Mouse (Mus musculus) frontal cortex, postnatal 25 days (tissue): ENCODE results near the gene Zfp37.
"Not testable (repeated sequence)": the region's sequence is repeated elsewhere in the genome, so short reads cannot be mapped to it uniquely, and the experiment has no call there.

Experiments
- DNase-seq, 2 experiments: peaks; one replicate each; pipeline ENCODE4 v3.0.0; 2022; ENCODE audit warnings: low spot score in 2 of 2

The Zfp37 gene

DNA sequence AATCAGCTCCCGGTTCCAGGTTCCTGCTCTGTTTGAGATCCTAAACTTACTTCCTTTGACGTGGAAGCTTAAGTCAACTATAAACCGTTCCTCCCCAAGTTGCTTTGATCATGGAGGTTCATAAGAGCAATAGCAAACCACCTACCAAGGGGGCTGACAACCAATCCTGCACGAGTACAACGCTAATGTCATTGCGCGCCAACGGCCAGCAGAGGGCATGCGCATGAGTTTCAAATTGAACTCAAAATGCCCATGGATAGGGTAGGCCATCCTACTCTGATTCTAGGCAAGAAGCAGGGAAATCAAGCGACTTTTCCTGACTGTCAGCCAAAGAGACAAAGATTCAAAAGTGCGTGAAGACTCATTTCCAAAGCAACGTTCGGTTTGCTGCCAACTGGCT, at the start of gene Zfp37:
TSS of gene Zfp37 (minus strand) at position 279 of the 400 bp plus-strand sequence.
- no peak for DNase-seq

DNA sequence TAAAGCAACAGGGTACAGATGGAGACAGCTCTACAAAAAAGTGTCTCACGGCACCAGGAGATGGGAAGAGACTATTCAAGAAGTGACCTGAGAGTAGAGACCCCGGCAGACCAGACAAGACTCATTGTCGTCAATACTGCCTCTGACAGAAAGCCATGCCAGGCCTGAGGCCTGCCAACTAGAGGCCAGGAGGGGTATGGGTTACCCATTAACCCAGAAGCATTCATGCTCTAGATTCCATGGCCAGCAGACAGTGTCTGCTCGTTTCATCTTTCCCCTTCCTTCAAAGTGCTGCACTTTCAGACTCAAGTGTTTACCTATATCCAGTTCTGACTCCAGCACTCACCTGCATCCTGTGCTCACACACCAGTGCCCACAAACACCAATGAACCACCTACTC, 47.2 kb upstream of the Zfp37 start:
- no peak for DNase-seq

DNA sequence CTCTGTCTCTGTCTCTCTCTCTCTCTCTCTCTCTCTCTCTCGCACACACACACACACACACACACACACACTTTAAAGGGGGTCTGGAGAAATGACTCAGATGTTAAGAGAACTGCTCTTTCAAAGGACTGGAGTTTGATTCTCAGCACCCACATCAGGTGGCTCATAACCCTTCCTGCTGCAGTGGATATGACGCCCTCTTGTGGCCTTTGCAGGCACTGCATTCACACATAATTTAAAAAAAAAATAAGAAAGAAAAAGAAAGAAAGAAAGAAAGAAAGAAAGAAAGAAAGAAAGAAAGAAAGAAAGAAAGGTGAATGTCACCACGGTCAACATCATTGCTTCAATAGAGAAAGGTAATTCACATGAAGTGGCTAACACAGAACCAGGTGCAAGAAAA, 46.4 kb upstream of the Zfp37 start:
- DNase-seq = no peak

DNA sequence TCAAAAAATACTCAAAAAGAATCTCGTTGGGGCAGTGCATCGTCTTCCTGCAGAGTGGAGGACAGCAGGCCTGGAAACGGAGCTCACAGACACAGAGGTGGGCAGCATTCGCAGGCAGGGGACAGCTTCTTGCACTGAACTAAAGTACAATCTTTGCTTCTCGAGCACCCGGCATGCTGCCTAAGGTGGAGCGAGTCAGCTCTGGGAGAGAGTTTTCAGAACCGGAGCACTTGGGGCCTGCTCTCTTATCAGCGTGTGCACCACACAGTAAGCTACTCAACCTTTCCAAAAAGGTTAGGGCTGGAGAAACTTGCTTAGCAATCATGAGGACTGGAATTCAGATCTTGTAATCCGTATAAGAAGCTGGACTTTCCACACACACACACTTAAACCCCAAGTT, 45.8 kb upstream of the Zfp37 start:
- DNase-seq = no peak

DNA sequence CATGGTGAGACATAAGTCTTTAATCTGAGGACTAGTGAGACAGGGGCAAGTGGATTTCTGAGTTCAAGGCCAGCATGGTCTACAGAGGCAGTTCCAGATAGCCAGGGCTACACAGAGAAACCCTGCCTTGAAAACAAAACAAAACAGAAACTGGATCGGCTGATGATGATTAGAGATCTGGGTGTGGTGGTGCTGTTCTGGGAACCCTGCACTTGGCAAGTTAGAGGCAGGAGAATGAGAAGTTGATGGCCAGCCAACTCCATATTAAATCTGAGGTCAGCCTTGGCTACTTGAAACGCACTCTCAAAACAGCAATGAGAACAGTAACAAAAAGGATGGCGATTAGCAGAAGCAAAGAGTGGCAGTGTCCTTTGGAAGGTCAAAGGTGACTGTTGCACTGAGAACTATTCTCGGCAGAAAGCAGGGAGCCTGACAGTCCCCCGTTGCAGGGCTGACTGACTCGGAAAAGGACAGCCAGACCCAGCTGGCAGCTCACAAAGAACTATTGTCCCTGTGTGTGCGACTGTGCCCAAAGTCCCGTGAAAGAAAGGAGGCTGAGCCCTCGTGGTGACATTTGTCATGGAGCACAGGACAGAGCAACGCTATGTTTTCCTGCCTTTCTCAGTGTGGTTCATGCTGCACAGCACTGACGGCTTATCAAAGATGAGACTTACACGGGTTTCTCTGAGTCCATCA, 44.1 kb upstream of the Zfp37 start:
- DNase-seq = no peak

DNA sequence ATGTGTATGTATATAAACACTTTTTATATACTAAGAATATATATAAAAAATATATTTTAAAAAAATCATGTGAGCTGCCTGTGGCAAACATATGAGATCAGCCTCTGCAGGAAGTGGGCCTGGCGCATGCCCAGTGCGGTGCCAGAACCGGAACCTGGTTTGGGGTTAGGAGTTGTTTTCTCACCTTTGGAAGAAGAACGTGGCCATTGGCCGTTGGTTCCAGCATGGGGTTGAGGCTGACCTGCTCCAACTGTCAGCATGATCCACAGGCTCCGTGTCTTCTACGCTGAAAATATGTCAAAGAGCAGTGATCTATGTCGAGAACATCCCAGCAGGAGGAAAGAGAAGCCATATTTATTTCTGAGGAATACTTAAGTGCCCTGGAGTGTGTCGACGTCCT, 43.1 kb upstream of the Zfp37 start:
- DNase-seq = no peak

DNA sequence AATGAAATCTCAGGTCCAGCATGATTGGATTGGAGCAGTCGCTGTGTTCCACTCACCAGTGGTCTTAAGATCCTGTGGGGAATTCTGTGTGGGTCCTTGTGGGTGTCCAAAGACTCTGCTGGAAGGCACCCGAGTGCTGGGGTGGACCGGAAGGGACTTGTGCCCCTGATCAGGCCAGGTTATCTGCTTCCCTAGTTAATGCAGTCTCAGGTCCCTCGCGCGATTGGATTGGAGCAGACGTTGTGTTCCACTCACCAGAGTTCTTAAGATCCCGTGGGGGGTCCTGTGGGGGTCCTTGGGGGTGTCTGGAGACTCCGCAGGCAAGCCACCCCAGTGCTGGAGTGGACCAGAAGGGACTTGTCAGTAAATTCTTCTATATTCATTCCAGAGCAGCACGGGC, 41.8 kb upstream of the Zfp37 start:
- DNase-seq = no peak

DNA sequence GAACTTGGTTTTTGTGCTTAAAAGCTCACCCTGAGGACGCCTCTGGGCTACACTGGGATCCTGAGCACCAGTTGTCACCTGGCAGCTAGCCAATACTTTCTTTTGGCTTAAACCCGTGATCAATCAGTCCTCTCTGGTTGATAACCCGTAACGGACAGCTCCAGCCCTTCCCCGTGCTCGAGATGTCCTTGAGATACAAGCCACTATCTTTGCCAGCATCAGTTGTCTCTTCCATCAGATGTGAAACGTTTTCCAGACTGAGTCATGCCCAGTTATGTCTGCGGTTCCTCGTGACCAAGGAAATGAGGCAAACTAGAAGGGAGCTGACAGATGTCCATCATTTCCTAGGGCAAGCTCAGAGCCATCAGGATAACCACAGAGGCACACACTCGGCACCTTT, 36.3 kb upstream of the Zfp37 start:
- no peak for DNase-seq

DNA sequence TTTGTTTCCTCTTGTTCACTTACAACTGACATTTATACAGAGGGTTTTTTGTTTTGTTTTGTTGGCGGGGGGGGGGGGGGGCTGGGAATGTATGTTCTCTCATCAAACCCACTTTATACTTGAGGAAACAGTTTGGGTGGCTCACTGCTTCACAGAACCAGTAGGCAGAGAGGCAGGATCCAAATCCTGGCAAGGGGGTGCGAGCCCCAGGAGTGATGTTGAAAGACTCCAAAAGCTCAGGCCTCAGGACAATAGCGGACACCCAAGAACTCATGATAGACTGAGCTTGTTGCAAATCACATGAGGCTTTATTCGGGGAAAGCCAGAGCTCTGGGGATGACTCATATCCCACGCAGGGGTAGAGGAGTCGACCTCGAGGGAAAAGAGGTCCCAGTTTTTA, 35.2 kb upstream of the Zfp37 start:
- not testable (repeated sequence) for DNase-seq

DNA sequence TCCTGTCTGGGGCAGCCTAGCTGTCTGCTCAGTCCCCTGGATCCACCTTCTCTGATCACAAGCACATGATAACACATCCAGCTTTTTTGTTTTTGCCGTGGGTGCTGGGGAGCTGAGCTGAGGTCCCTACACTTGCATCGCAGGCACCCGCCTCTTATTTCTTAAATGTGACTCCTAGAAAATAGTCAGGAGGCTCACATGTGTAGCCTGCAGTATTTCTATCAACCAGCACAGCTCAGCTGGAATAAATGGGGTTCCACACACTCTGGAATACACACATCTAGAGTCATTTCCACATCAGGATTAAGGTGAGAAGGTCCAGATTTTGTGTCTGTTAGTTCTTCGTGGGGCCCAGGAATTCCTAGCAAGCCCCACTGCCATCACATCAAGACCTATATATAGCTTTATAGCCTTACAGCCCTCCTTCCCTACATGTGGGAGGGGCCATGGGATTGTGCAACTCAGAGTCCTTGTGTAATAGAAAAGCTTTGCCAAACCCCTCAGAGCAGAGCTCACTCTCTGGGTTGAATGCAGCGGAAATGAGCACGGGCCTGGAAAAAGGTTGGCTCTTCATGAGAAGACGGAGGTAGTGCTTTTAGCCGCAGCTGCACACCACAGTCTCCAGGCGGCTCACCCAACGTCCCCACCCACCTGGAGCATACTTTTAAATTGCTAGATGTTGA, 34.4 kb upstream of the Zfp37 start:
- DNase-seq = no peak

DNA sequence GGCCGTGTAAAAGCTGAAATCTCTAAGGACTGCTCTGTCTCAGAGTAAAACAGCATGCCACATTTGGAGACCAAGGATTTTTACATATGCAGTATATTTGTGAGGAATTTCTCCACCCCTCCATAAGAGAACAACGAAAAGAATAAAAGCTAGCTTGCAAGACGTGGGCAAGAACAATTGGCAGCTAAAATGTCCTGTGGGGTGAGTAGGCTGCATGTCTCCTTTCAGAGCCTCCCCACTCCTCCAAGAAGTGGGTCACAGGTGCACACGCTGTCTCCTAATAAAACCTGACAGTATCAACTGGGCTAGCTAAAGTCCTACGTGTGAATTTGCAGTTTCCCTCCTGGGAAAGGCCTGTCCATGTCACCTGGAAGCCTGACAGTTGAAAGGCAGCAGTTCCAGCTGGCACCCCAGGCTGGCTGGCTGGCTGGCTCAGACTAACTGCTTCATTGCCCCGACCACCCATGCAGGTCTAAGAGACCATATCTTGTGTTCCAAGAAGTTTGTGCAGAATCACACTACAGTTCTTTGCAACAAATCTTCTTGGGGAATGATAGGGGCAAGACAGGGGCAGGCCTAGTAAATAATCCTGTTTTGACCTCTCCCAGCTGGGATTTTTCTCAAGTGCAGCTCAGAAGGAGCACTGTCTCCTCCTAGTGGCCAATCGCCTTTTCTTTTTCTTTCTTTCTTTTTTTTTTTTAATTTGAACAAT, 32.4 kb upstream of the Zfp37 start:
- no peak for DNase-seq

DNA sequence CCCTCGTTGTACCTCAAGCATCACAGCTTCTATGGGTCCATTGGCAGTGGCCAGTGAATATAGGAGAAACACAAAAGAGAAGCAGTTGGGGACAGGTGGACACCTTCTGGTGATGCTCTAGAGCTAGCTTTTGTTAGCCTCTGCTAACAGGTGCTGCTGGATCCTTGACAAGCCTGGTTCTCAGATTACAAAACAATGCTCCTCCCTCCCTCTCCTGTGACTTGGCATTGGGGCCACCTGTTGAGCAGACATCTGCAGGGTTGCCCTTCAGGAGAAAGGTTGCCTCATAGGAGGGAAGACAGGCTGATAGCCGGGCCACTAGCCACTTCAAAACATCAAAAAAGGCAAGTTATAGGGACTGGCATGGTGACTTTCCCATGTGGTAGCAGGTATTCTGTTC, 31.4 kb upstream of the Zfp37 start, which contains the start of gene Slc31a2:
TSS of gene Slc31a2 (plus strand) at position 287 of the 400 bp plus-strand sequence.
- no peak for DNase-seq

DNA sequence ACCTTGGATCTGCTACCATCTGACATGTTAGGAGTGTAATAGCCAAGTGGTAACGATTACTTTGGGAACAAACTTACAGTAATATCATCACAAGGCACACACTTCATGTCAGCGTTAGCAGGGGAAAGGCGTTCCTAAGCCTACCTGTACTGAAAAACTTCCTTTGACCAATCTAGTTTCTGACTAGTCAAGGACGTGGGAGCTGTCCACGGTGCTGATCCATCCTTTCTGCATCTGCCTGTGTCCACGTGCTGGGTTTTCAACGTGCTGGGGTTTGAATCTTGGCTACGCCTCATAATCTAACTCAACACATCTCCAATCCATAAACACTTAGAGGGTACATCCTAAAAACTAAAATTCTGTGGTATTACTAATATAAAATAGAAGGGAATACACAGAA, 26.1 kb upstream of the Zfp37 start:
- no peak for DNase-seq

DNA sequence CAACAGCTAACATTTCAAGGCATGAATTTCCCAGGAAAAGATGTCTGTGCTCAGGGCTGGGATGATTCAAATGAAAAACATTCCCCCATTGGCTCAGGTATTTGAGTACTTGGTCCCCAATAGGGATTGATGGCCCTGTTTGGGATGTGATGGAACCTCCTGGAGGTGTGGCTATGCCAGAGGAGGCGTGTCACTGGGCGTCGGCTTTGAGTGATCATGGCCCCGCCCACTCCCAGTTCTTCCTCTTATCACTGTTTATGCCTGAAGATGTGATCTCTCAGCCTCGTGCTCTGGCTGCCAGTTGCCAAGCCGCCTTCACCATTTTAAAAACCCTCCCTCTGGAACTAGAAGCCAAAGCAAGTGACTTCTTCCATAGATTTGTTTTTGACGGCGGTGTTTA, 23.7 kb upstream of the Zfp37 start:
- DNase-seq = no peak

DNA sequence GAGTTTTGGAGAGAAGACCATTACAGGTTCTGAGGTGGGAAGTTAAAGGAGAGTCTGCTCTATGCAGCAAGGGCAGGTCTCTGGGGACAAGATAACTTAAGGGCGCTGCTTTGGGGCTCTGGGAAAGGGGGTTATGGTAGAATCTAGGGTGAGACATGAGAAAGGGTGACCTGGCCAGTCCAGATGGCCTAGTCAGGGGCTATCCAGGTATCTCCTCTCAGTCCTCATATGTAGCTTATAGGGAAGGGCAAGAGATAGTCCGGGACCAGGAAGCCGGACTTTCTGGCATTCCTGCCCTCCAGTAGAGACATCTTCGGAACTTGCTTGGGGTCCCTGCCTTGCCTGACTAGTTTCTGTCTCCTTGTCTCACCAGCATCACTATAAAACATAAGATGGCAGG, 20.9 kb upstream of the Zfp37 start:
- no peak for DNase-seq

DNA sequence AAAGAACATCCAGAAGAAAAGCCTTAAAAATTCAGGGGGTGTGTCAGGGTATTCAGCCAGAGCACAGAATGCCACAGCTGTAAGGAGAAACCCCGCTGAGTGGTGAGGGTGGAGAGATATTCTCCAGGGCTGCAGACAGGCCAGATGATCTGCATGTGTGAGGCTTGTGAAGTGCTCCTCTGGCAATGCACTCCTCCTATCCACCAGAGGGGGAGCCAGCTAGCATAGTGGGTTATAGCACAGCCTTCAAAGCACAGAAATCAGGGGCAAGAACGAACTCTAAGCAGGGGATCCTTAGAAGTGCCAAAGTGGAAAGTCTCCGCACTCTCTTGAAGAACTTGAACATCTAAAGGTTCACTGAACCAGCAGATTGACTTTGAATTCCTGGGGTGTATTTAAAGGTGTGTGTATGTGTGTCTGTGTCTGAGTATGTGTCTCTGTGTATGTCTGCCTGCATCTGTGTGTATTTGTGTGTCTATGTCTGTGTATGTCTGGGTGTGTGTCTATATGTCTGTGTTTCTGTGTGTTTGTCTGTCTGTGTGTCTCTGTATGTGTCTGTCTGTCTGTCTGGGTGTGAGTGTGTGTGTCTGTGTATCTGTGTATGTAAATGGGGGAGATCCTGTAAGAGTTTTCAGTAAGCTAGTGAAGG, 20.2 kb upstream of the Zfp37 start:
- DNase-seq = no peak

DNA sequence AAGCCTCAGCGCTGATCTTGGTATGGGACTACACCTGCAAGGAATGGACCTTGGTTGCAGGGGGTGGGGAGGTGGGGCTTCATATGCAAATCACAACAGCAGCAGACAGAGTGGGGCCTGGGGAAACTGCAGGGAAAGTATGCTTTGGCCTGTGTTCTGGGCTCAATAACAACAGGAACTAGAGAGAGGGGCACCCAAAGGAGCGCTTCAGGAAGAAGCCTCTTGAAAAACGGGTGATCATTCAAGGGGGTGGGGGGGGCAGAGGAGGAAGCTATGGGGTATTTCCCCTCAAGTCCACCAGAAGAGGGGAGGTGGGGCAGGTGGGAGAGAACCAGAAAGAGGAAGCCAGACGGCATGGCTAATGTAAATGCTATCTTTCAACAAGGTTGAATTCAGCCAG, 17.5 kb upstream of the Zfp37 start:
- no peak for DNase-seq

DNA sequence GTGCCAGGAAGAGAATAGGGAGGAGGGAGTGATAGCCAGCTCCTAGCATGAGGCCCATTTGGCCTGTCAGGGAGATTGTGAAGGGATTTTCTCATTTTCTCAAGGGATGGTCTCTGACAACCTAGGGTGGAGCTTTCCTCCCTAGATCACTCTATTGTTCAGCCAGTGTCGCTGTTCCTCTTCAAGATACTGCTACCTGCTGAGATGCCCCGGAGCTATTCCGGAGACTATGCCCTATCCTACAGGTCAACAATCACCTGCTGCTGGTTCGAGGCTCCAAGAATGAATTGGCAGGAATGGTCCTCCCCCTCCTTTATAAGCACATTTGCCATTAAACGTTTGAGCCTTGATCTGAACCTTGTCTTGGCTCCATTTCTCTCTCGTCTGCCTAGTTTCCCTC, 9.7 kb upstream of the Zfp37 start:
- no peak for DNase-seq

DNA sequence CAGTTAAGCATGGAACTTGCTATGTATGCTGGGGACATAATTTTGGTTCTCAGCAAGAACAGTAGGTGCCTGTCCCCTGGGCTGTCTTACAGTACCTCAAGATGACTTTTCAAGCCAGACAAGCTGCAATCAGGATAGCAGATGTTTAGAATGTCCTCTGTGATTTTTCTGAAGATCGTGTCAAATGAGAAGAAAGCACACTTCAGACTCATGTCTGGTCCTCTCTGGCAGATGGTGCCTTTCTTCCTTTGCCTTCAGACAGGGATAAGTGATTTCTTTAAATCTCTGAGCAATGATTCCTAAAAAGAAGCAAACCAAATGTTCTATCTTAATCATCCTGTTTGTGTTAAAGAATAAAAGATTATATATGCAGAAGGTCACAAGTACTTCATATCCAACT, 694 bp downstream of the Zfp37 start:
- DNase-seq = no peak

DNA sequence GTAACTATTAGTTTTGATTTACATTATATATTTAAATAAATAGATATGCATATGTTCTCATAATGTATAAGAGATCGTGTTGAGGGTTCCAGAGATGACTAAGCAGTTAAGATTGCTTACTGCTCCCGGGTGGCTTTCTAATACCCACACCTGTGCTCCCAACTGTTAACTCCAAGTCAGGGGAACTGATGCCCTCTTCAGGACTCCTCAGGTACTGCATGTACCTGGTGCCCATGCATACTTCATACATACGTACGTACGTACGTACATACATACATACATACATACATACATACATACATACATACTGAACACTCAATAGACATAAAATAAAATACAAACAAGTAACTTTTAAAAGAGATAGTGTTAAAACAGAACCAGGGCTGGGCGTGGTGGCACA, 1.4 kb downstream of the Zfp37 start:
- no peak for DNase-seq

DNA sequence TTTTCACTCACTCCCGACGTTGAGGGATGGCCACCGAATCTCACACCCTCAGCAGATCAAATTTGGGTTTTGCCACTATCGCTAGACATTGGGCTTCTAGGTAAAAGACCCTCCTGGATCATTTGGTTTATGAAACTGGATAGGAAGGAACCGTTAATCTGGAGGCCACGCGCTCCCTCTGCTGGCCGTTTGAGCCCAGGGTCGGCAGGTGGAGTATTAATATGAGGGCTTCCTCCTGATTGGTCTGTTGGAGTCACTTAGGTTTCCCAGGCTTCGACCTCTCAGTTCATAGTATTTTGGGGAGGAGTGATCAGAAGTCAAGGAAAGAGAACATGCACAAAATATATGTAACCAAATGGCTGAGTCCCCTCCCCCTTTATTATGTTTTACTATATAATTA, 2.5 kb downstream of the Zfp37 start:
- peak; percentile 33 to 36 for DNase-seq

DNA sequence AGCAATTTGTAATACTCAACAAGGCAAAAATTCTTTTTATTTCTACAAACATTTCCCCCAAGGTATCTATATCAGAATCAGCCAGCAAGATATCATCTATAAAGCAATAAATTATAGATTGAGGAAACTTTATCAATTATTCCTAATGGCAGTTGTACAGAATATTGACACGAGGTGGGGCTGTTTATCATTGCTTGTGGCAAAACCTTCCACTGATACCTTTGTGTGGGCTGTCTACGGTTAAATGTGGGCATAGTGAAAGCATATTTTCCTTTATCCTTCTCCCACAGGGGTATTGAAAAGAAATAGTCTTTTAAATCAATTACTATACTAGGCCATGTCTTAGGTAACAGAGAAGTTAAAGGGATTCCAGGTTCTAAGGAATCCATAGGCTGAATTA, 17.4 kb downstream of the Zfp37 start:
- DNase-seq = no peak

DNA sequence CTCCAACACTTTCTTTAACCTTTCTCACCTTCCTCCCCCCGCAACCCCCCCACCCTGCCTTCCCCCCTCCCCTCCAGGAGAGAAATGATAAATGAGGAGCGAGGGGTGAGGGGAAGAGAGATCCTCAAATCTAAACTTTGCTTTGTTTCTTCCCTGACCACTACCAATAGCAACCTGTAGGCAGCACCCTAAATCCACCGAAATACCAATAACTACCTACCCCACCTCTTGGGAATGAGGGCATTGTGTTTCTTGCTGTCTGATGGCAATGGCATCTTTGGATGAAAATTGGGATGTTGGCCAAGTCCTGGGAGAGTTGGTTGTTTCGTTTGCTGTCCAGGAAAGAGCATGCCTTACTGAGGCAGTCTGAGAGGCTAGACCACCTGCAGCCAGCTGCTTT, 20.8 kb downstream of the Zfp37 start:
- no peak for DNase-seq
